ENCODE assay signal across 8 mouse cellular contexts in genomic region chr3:95996451-95997073, GRCm38 (mm10). TPM values are rescaled to one million over a fixed set of nuclear protein-coding genes. Genes with fewer than 3 reads are reported as not detected.
A peak's percentile ranks its signal among the peaks of the same experiment; 100 is the strongest.
DNase-seq lines count a peak whose midpoint lies in the region; ATAC-seq and TF ChIP-seq lines count a peak whose summit lies in the region.

No protein-coding gene starts in this region.

- no peak for TF ChIP-seq POLR2A in lung, adult 2 months (IDR thresholded peaks at IDR 0.05; ENCODE audit: borderline replicate concordance, extremely low read depth, low read depth, low read length)

- H3K27ac ChIP-seq in intestine, postnatal 0 days (ENCODE audit: low read depth, low read length) = no peak overlapping the region
- peak overlapping the region; percentile 100 for H3K27ac ChIP-seq in neural tube, embryonic 13.5 days (replicated peaks)

- no peak for DNase-seq in lung, adult 2 months
- DNase-seq in lung, adult 18-20 months = no peak
- peak; percentile 33 for DNase-seq in embryo, embryonic 9.5 days (ENCODE audit: extremely low spot score)
- DNase-seq in adrenal gland, postnatal 25 days = no peak
- no peak for DNase-seq in thymus, postnatal 36 days
- DNase-seq in urinary bladder, postnatal 36 days (ENCODE audit: low spot score in 2 of 2) = no peak

- H3K4me2 ChIP-seq in intestine, postnatal 0 days (replicated peaks; ENCODE audit: low read depth) = peak overlapping the region; percentile 94
- H3K4me2 ChIP-seq in neural tube, embryonic 13.5 days = peak overlapping the region; percentile 94

- H3K9ac ChIP-seq in intestine, postnatal 0 days (ENCODE audit: low read depth, low read length) = peak overlapping the region; percentile 82
- peak overlapping the region; percentile 98 for H3K9ac ChIP-seq in neural tube, embryonic 13.5 days

- H3K4me3 ChIP-seq in lung, adult 2 months (replicated peaks; ENCODE audit: extremely low read depth, low read depth, low read length) = peak overlapping the region; percentile 54
- peak overlapping the region; percentile 82 for H3K4me3 ChIP-seq in intestine, postnatal 0 days (ENCODE audit: low read depth, low read length)
- peak overlapping the region; percentile 81 for H3K4me3 ChIP-seq in neural tube, embryonic 13.5 days

- no peak for TF ChIP-seq CTCF in lung, adult 2 months (IDR thresholded peaks at IDR 0.05; ENCODE audit: insufficient read depth, low read length)
- TF ChIP-seq CTCF in intestine, postnatal 0 days (IDR thresholded peaks at IDR 0.05; ENCODE audit: low read depth) = no peak

- WGBS in lung, adult 2 months = 16% methylated on average over 6 of the region's 6 CpGs
- WGBS in intestine, postnatal 0 days = 19% methylated on average over 6 of the region's 6 CpGs
- WGBS in neural tube, embryonic 13.5 days = 1% methylated on average over 6 of the region's 6 CpGs

- H3K27me3 ChIP-seq in intestine, postnatal 0 days (replicated peaks; ENCODE audit: control insufficient read depth, insufficient read depth, low read length) = 0 out of 2 replicates have a peak, but pooled peaks cover 13% of the 10 kb centered on the region
- H3K27me3 ChIP-seq in neural tube, embryonic 13.5 days = no peaks in the 10 kb centered on the region

- peaks cover 2% of the 10 kb centered on the region; the same call in 1 of the 2 replicates for H3K4me1 ChIP-seq in lung, adult 2 months (ENCODE audit: control insufficient read depth, insufficient read depth, low read length)
- peaks cover 3% of the 10 kb centered on the region; the same call in 1 of the 2 replicates for H3K4me1 ChIP-seq in intestine, postnatal 0 days (replicated peaks; ENCODE audit: control insufficient read depth, insufficient read depth, low read length)
- peaks cover 58% of the 10 kb centered on the region for H3K4me1 ChIP-seq in neural tube, embryonic 13.5 days (replicated peaks)

- no peaks in the 10 kb centered on the region for H3K9me3 ChIP-seq in intestine, postnatal 0 days (ENCODE audit: control insufficient read depth)
- H3K9me3 ChIP-seq in neural tube, embryonic 13.5 days = no peaks in the 10 kb centered on the region

- ATAC-seq in intestine, postnatal 0 days = no peak
- ATAC-seq in neural tube, embryonic 13.5 days (ENCODE audit: low read depth) = 0 out of 2 replicates have a peak, but pooled peaks have one; percentile 12

- peaks cover 13% of the 10 kb centered on the region; the same call in 1 of the 2 replicates for H3K36me3 ChIP-seq in intestine, postnatal 0 days (ENCODE audit: control insufficient read depth, insufficient read depth)
- H3K36me3 ChIP-seq in neural tube, embryonic 13.5 days = peaks cover 20% of the 10 kb centered on the region

RNA-seq across cellular contexts. Expression of gene Plekho1, which starts 0.8 kb away (rescaled TPM):
- polyA plus RNA-seq in lung, adult 2 months (2012; rRNA removed) = 55.7 and 82.7 TPM in 2 replicates
- 18.9 and 23.8 TPM in 2 replicates for polyA plus RNA-seq in intestine, postnatal 0 days (2015; fragmentation: Nextera tagmentation; extraction: Ambion mirVana)
- 65.9 and 74.1 TPM in 2 replicates for polyA plus RNA-seq in neural tube, embryonic 13.5 days (2015; fragmentation: Nextera tagmentation; extraction: Ambion mirVana)
- 18.6 and 25.1 TPM in 2 replicates for total RNA-seq in adrenal gland, postnatal 25 days (2021)
